Mouse (Mus musculus) liver, adult 2 months (tissue): ENCODE results near the gene Cdh4.

ENCODE experiments used
- CTCF ChIP-seq: fragments of 200-500 bp; IDR thresholded peaks from 2 replicates; pipeline ENCODE4 v1.5.1; 2011; ENCODE audit warnings: low read depth, low read length, control low read depth
- POLR2A ChIP-seq: fragments of 200-500 bp; IDR thresholded peaks from 2 replicates; pipeline ENCODE4 v1.6.1; 2011; ENCODE audit warnings: low read length, control low read depth; ENCODE audit not compliant: insufficient read depth; ENCODE audit errors: extremely low read depth

DNA sequence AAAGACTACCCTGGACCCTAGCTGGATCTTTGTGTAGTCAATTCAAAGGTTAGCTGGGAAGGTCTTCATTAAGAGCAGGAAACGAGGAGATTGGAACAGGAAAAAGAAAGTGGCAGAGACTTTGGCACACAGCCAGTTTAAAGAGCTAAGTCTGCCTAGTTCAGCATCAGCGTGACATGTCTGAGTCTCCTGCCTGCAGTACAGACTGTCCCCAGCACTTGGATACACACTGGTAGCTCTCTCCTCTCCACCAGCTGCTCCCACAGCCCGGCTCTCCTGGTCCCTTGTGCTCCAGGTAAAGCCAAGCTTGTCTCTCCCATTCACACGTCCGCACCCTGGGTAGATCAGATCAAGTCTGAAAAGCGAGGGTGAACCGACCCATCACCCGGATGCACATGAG lies 255.4 kb downstream of the Cdh4 start:
- no peak for TF ChIP-seq CTCF
- TF ChIP-seq POLR2A = no peak
